Mouse (Mus musculus): ENCODE measurements around the gene Tmem164.

DNA sequence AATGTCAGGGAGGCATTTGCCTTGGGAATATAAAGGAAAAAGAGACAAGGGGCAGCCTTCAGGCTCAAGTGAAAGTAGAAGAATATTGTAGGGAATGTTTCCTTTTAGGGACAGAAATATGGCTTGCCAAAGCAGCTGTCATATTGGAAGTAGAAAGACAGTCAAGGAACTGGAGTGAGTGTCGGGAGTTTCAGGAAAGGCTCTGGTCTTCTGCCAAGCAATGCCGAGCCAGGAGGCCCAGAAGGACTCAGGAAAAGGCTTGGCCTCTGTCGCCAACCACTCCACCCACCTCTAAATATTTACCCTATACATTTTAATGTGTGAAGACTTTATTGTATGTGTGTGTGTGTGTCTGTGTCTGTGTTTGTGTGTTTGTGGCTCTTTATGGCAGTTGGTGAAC, 21.4 kb downstream of the Tmem164 start:
- TF ChIP-seq POLR2A (IDR thresholded peaks at IDR 0.05; ENCODE audit: borderline replicate concordance, low read depth, low read length) (no peak), CTCF (IDR thresholded peaks at IDR 0.05; ENCODE audit: low read depth, low read length) (no peak)
